Mouse (Mus musculus) neural tube, embryonic 14.5 days (tissue): ENCODE results near the gene Cyp2j13. TPM values are rescaled to one million over a fixed set of nuclear protein-coding genes. Genes with fewer than 3 reads are reported as not detected.
"Not testable (repeated sequence)": the region's sequence is repeated elsewhere in the genome, so short reads cannot be mapped to it uniquely, and the experiment has no call there.

Experiments used
- ATAC-seq: fragments of 200-750 bp; cut with Nextera tagmentation; 2 replicates; pipeline ENCODE4 v1.8.0; 2017; ENCODE audit warnings: low read depth, mild to moderate bottlenecking, moderate TSS enrichment, moderate library complexity
- H3K27ac ChIP-seq: fragments of 300-500 bp; sonication (generic); 2 replicates; pipeline ENCODE4 v1.5.1; 2014; ENCODE audit warnings: low read depth, mild to moderate bottlenecking, control low read depth, low read length, moderate library complexity, mixed read lengths
- H3K27me3 ChIP-seq: fragments of 300-500 bp; sonication (generic); 2 replicates; pipeline ENCODE4 v1.6.1; 2014; ENCODE audit warnings: low read length; ENCODE audit not compliant: control insufficient read depth, insufficient read depth
- H3K36me3 ChIP-seq: fragments of 300-500 bp; sonication (generic); 2 replicates; pipeline ENCODE4 v1.6.1; 2014; ENCODE audit warnings: low read length, mixed read lengths; ENCODE audit not compliant: control insufficient read depth, insufficient read depth
- H3K4me1 ChIP-seq: fragments of 300-500 bp; sonication (generic); 2 replicates; pipeline ENCODE4 v1.6.1; 2014; ENCODE audit warnings: low read length; ENCODE audit not compliant: control insufficient read depth, insufficient read depth
- H3K4me2 ChIP-seq: fragments of 300-500 bp; sonication (generic); 2 replicates; pipeline ENCODE4 v1.6.1; 2014; ENCODE audit warnings: mild to moderate bottlenecking, low read depth, low read length, control low read depth
- H3K4me3 ChIP-seq: fragments of 300-500 bp; sonication (generic); 2 replicates; pipeline ENCODE4 v1.5.1; 2014; ENCODE audit warnings: low read depth, low read length, control low read depth, mixed read lengths
- H3K9ac ChIP-seq: fragments of 300-500 bp; sonication (generic); replicated peaks from 2 replicates; pipeline ENCODE4 v1.6.1; 2014; ENCODE audit warnings: low read depth, mild to moderate bottlenecking, control low read depth, low read length, mixed read lengths
- H3K9me3 ChIP-seq: fragments of 300-500 bp; sonication (generic); 2 replicates; pipeline ENCODE4 v1.6.1; 2016; ENCODE audit warnings: low read length; ENCODE audit not compliant: control insufficient read depth
- WGBS: fragments of 180-500 bp; shearing (Covaris S2); extraction: QIAGEN DNeasy Blood & Tissue Kit; methylation state at CpG from one replicate; pipeline ENCODE4 v1.1.7; 2014; 5-methylcytosine and 5-hydroxymethylcytosine counted together
- polyA plus RNA-seq: library from polyadenylated mRNA; unstranded; fragments of >200 nt; fragmentation: Nextera tagmentation; extraction: Ambion mirVana; gene quantifications from 2 replicates; pipeline ENCODE4 v1.2.1, GENCODE M21; 2014

Gene Cyp2j13
- polyA plus RNA-seq: not detected in 2 replicates

DNA sequence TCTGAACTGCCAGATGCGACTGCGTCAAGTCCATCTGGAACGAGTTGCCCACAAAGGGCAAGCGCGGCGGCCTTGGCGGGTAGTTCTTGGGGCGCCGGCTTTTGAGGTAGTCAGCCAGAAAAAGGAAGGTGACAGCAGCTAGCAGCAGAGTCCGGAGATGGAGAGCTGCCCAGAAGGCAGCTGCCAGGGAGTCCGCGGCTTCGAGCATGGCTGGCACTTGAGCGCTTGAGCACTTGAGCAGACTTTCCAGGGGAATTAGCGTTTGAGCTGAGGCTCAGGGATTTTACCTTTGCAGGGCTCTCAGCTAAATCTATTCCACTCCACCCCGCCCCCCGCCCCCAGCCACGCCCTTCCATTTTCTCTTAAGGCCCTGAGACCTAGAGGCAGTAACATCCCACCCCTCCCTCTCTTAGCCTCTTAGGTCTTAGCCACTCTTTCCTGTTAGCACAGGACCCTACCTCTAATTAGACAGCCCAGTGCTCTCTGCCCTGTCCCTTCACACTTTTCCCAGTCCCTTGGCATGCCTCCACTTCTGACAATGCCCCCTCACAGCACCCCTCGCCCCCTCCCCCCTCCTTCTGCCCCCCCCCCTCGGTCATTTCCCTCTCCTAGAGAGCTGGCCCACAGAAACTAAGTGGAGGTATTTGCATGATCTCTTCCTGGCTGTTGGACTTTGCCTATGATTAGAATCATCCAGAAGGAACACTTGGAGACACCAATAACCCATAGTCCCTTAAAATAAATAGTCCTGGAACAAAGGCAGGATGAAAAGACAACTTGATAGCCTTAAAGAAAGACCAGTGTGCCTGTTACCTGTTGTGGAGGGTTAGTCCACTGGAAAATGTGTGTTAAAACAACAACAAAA, at the start of gene Cyp2j13:
TSS of gene Cyp2j13 (minus strand) at position 286 of the 865 bp plus-strand sequence.
- H3K4me1 ChIP-seq: no peaks in the 10 kb centered on the region
- H3K36me3 ChIP-seq: no peaks in the 10 kb centered on the region
- WGBS: 11% methylated on average over 20 of the region's 20 CpGs
- no peak within 1 kb of the TSS for H3K27ac ChIP-seq
- no peaks in the 10 kb centered on the region for H3K27me3 ChIP-seq
- ATAC-seq: peak; percentile 63; the same call in 1 of the 2 replicates
- H3K9ac ChIP-seq: no peak within 1 kb of the TSS
- no peaks in the 10 kb centered on the region for H3K9me3 ChIP-seq
- peak within 1 kb of the TSS; percentile 33; the same call in 1 of the 2 replicates for H3K4me2 ChIP-seq
- no peak within 1 kb of the TSS for H3K4me3 ChIP-seq

DNA sequence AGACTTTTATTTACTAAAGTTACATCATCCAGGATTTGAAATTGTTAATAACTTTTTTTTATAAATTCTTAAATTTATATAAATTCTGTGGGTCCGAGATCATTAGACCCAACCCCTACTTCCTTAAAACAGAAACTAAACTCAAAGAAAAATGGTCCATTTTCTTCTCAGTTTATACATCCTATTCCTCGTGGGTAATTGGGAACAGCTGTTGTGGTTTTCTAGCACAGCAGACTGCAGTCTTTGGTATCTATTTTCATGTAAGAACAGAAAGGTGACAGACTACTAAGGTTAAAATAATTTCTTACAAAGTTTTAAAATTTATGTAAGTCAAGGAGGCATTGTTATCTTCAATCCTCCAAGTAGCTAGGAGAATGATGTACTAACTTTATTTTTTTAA, 19.5 kb upstream of the Cyp2j13 start:
- H3K4me1 ChIP-seq: no peaks in the 10 kb centered on the region
- no peak overlapping the region for H3K9ac ChIP-seq
- no peaks in the 10 kb centered on the region for H3K9me3 ChIP-seq
- H3K27me3 ChIP-seq: no peaks in the 10 kb centered on the region
- H3K4me3 ChIP-seq: no peak overlapping the region
- 79% methylated on average over 2 of the region's 2 CpGs for WGBS
- H3K36me3 ChIP-seq: no peaks in the 10 kb centered on the region
- H3K4me2 ChIP-seq: no peak overlapping the region
- no peak for ATAC-seq
- H3K27ac ChIP-seq: no peak overlapping the region

DNA sequence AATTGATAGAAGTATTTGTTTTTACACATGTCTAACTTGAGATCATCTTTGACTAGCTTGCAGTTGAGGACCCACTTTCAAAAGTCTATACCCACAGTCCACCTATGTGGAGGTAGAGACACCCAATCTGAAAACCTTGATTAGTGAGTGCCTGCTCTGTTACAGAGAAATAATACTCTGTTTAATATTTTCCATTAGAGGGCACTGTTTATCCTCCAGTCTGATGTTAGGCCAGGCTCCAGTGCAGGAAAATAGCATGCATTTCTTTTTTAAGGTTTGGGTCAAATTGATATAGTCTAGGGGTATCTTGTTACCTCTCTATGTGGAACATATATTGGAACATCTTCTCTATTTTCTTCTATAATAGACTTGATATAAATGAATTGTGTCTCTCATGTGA, 14.5 kb upstream of the Cyp2j13 start:
- H3K9me3 ChIP-seq: no peaks in the 10 kb centered on the region
- no peaks in the 10 kb centered on the region for H3K4me1 ChIP-seq

DNA sequence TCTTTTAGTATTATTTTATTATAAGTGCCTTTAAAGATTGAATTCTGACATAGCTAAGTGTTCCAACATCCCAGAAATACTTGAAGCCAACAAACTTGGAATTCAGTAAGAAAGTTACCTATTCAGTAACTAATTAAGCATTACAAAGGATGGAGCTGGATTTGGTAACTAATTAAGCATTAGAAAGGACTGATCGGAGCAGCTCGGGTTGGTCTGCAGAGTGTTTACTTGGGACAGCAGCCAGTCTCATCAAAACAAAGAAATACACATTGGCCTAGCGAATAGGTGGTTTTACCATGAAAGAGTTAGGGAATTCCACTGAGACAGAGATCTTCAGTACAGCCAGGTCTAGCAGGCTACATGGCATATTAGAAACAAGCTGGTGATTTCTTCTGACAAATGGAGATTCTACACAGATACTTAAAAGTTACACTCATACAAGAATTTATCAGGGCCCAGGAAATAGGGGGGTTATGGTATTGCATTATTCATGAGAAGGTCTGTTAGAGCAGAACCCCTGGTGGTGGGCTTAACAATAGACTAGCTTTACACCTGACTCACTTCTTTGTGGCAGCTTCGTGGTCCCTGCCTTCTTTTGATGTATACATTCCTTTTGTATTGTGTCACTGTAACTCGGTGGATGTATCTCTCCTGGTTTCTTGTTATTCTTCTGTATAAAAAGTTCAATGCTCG, 12.2 kb upstream of the Cyp2j13 start:
- not testable (repeated sequence) for H3K4me3 ChIP-seq
- 45% methylated on average over 6 of the region's 6 CpGs for WGBS

More for the DNA sequence above, 14.5 kb upstream of the Cyp2j13 start:
- H3K36me3 ChIP-seq: no peaks in the 10 kb centered on the region
- no peak overlapping the region for H3K4me3 ChIP-seq
- no peak for ATAC-seq
- no peak overlapping the region for H3K27ac ChIP-seq
- no peak overlapping the region for H3K4me2 ChIP-seq
- H3K9ac ChIP-seq: no peak overlapping the region
- H3K27me3 ChIP-seq: no peaks in the 10 kb centered on the region

DNA sequence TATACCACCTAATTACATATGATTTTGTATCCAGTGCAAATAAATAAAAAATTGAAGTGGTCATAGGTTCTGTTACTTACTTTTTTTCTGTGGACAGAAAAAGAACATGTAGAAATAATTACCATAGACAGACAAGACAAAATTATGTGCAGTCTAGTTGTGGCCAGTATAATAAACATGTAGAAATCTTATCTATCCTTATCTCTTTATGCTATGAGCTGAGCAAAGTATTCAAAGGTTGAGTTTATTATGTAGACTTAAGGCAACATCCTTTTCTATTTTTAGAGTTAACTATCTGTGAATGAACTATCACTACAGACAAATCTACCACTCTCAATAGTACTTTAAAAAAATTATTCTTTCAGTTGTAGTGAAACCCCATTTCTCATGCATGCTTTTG, 962 bp upstream of the Cyp2j13 start:
- Histone ChIP-seq H3K36me3 (no peaks in the 10 kb centered on the region), H3K27ac (no peak overlapping the region), H3K9me3 (no peaks in the 10 kb centered on the region), H3K4me1 (no peaks in the 10 kb centered on the region), H3K4me3 (no peak overlapping the region), H3K9ac (no peak overlapping the region), H3K27me3 (no peaks in the 10 kb centered on the region), H3K4me2 (no peak overlapping the region)
- ATAC-seq: no peak

More for the DNA sequence above, 12.2 kb upstream of the Cyp2j13 start:
- not testable (repeated sequence) for H3K9me3 ChIP-seq, H3K27me3 ChIP-seq, H3K27ac ChIP-seq, ATAC-seq, H3K9ac ChIP-seq, H3K36me3 ChIP-seq, H3K4me2 ChIP-seq, H3K4me1 ChIP-seq

DNA sequence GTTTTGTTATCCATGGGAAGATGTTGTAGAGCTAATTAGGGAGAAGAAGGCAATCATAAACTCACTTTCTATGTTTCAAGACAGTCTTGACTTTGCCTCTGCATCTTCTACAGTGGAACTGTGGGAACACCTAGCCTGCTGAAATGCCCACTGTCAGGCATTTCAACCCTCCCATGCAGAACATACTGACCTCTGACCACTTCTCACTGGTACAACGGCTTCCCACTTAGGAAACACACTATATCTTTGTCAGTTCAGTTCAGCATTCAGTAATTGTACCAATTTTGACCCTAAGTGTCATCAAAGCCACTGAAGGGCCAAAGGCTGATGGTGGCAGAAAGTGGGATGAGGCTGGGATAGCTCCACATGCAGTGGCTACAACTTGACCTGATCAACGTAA, 15.3 kb downstream of the Cyp2j13 start:
- Histone ChIP-seq H3K4me3 (no peak overlapping the region), H3K4me1 (no peaks in the 10 kb centered on the region), H3K9me3 (no peaks in the 10 kb centered on the region), H3K27ac (no peak overlapping the region), H3K36me3 (no peaks in the 10 kb centered on the region), H3K9ac (no peak overlapping the region), H3K27me3 (no peaks in the 10 kb centered on the region), H3K4me2 (no peak overlapping the region)
- ATAC-seq: no peak
- WGBS: 83% methylated on average over 2 of the region's 2 CpGs

DNA sequence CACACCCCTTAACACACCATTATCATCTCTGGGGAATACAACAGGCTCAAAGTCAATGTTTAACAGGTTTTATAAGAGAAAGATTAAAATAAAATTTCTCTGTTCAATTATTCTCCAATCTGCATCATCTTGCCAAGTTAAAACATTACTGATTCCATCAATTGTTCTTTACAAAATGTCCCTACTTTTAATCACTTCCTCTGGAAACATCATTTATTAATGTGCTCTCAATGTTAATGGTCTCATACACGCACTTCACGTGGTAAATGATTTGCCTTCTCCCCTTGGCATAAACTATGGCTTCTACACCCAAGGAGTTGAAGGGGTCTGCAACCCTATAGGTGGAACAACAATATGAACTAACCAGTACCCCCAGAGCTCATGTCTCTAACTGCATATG, 17.2 kb downstream of the Cyp2j13 start:
- Histone ChIP-seq H3K4me2 (no peak overlapping the region), H3K27me3 (no peaks in the 10 kb centered on the region), H3K4me1 (no peaks in the 10 kb centered on the region), H3K36me3 (no peaks in the 10 kb centered on the region), H3K9ac (no peak overlapping the region), H3K9me3 (no peaks in the 10 kb centered on the region), H3K27ac (no peak overlapping the region), H3K4me3 (no peak overlapping the region)
- WGBS: 93% methylated on average over 2 of the region's 2 CpGs
- no peak for ATAC-seq

DNA sequence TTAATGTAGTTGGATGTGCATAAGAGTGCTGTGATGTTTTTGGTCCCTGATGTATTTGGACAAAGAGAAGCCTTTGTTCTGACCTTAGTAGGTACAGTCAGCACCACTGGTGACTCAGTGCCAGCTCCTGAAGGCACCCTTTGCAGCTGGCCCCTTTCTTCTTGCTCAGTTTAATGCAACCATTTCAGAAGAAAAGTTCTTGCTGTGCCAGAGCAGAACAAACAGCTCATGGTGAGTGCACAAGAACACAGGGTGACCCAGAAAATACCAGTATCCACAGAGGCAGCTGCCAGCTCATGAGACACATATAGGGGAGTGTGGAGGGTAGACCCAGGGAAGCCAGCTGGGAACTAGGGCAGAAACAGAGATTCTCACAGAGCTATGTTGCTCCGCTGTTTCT, 48.9 kb downstream of the Cyp2j13 start:
- Histone ChIP-seq H3K9ac (no peak overlapping the region), H3K4me1 (no peaks in the 10 kb centered on the region), H3K27me3 (no peaks in the 10 kb centered on the region), H3K4me2 (no peak overlapping the region), H3K9me3 (no peaks in the 10 kb centered on the region), H3K4me3 (no peak overlapping the region), H3K36me3 (no peaks in the 10 kb centered on the region), H3K27ac (no peak overlapping the region)
- 86% methylated on average over 1 of the region's 1 CpGs for WGBS
- ATAC-seq: peak; percentile 66; the same call in 1 of the 2 replicates

DNA sequence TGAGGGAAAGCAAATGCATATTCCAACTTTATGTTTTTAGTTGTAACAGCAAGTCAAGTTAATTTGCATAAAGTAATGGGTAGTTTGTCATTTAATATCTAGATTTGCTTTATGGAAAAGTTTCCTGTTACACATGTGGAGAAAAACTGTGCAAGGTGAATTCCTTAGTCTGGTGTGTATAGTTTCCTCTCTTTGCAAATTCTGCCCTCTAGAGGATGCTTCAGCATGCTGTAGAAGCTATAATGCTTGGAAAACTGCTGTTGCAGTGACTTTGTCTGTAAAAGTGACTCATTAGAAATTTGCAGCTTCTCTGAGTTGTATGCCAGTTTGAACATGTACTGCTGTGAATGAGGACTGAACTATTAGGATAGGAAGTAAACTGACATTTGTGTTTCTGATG, 54.5 kb downstream of the Cyp2j13 start:
- Histone ChIP-seq H3K9me3 (no peaks in the 10 kb centered on the region), H3K9ac (no peak overlapping the region), H3K4me3 (no peak overlapping the region), H3K4me2 (no peak overlapping the region), H3K27me3 (no peaks in the 10 kb centered on the region), H3K27ac (no peak overlapping the region), H3K4me1 (no peaks in the 10 kb centered on the region), H3K36me3 (peaks cover 15% of the 10 kb centered on the region; the same call in 1 of the 2 replicates)
- ATAC-seq: no peak
